Mouse (Mus musculus) limb, embryonic 11.5 days (tissue): Measurements from ENCODE around the gene St6galnac3. TPM values are rescaled to one million over a fixed set of nuclear protein-coding genes. Genes with fewer than 3 reads are reported as not detected.

Experiments
- ATAC-seq: fragments of 200-750 bp; cut with Nextera tagmentation; 2 replicates; pipeline ENCODE4 v1.8.0; 2017; ENCODE audit warnings: low read depth; ENCODE audit not compliant: insufficient number of reproducible peaks, low FRiP score, low TSS enrichment
- DNase-seq: peaks from one replicate; pipeline ENCODE4 v3.0.0-alpha.2; 2015; ENCODE audit warnings: low spot score
- H3K27ac ChIP-seq: fragments of 300-500 bp; sonication (generic); replicated peaks from 2 replicates; pipeline ENCODE4 v1.5.1; 2014; ENCODE audit warnings: low read depth, mild to moderate bottlenecking, low read length
- H3K27me3 ChIP-seq: fragments of 300-500 bp; sonication (generic); 2 replicates; pipeline ENCODE4 v1.6.1; 2014; ENCODE audit warnings: mild to moderate bottlenecking, low read length, mixed read lengths; ENCODE audit not compliant: control insufficient read depth, insufficient read depth
- H3K36me3 ChIP-seq: fragments of 300-500 bp; sonication (generic); 2 replicates; pipeline ENCODE4 v1.6.1; 2014; ENCODE audit warnings: mild to moderate bottlenecking, low read length, moderate library complexity, mixed read lengths; ENCODE audit not compliant: control insufficient read depth, insufficient read depth
- H3K4me1 ChIP-seq: fragments of 300-500 bp; sonication (generic); 2 replicates; pipeline ENCODE4 v1.6.1; 2014; ENCODE audit warnings: low read length, mixed read lengths; ENCODE audit not compliant: control insufficient read depth, insufficient read depth
- H3K4me2 ChIP-seq: fragments of 300-500 bp; sonication (generic); 2 replicates; pipeline ENCODE4 v1.6.1; 2014; ENCODE audit warnings: low read depth, mild to moderate bottlenecking, moderate library complexity; ENCODE audit not compliant: severe bottlenecking
- H3K4me3 ChIP-seq: fragments of 300-500 bp; sonication (generic); 2 replicates; pipeline ENCODE4 v1.5.1; 2014; ENCODE audit warnings: low read depth, low read length
- H3K9ac ChIP-seq: fragments of 300-500 bp; sonication (generic); 2 replicates; pipeline ENCODE4 v1.6.1; 2014; ENCODE audit warnings: mild to moderate bottlenecking, low read length
- H3K9me3 ChIP-seq: fragments of 300-500 bp; sonication (generic); 2 replicates; pipeline ENCODE4 v1.6.1; 2016; ENCODE audit warnings: low read length; ENCODE audit not compliant: control insufficient read depth
- WGBS: fragments of 180-500 bp; shearing (Covaris S2); extraction: QIAGEN DNeasy Blood & Tissue Kit; methylation state at CpG from one replicate; pipeline ENCODE4 v1.1.7; 2014; 5-methylcytosine and 5-hydroxymethylcytosine counted together
- polyA plus RNA-seq: library from polyadenylated mRNA; unstranded; fragments of >200 nt; fragmentation: Nextera tagmentation; extraction: Ambion mirVana; gene quantifications from 2 replicates; pipeline ENCODE4 v1.2.1, GENCODE M21; 2014

Gene St6galnac3
- polyA plus RNA-seq, 1 experiment from 2014 or later, result 51.2 TPM

DNA sequence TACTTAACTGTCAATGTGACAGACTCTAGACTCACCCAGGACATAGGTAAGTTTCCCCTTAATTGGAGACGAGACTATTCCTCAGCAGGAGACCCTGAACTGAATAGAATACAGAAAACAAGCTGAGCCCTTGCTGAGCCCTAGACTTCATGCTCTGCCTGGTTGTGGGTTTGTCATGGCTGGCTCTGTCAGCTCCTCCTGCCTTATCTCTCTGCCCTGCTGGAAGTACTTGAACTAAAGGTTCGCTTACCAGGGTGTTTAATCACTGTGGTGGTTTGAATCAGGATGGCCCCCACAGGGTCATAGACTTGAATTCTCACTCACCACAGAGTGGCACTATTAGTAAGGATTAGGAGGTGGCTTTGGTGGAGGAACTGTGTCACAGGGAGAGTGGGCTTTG, 125.8 kb downstream of the St6galnac3 start:
- 0 out of 2 replicates have a peak, but pooled peaks cover 2% of the 10 kb centered on the region for H3K4me1 ChIP-seq
- no peak overlapping the region for H3K9ac ChIP-seq
- no peak overlapping the region for H3K4me2 ChIP-seq
- no peaks in the 10 kb centered on the region for H3K27me3 ChIP-seq
- DNase-seq, result no peak
- H3K4me3 ChIP-seq, result no peak overlapping the region
- ATAC-seq, result no peak
- WGBS, result 66% methylated on average over 2 of the region's 2 CpGs
- no peaks in the 10 kb centered on the region for H3K36me3 ChIP-seq
- no peaks in the 10 kb centered on the region for H3K9me3 ChIP-seq
- no peak overlapping the region for H3K27ac ChIP-seq

DNA sequence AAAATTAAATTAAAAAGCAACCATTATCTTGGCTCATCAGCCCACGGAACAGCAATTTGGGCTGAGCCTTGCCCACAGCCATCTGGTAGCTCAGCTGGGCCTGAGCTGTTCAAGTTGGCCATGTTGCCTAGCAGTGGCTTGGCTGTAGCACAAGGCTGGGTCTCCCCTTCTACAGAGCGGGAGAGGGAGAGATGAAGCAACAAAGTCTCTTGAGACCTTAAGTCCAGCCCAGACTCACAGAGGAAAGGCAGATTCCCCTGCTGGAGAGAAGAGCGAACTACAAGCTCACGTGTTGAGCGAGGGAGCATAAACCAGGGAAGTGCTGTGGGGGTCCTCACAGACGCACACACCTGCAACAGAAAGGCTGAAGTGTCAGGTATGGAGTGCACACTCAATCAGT, 126.3 kb downstream of the St6galnac3 start:
- WGBS, result 89% methylated on average over 6 of the region's 6 CpGs
- Histone ChIP-seq H3K4me2 (no peak overlapping the region), H3K9ac (no peak overlapping the region)

DNA sequence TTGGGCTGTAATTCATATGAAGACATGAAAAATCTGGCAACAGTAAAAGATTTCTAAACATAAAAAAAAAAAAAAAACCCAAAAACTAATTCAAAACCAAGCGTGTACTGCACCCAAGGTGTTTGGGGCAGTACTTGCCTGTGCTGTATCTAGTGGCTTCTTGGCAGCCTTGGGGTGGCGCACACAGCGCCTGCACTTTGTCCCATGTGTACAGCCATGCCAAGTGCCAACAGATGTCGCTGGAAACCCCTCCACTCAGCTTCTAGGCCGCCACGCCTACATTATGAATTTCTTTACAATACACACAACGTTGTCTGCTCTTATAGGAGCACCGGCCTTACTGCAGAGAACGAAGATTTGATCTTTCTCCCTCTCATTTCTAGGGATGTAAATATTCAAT, 130.4 kb downstream of the St6galnac3 start:
- 88% methylated on average over 9 of the region's 9 CpGs for whole genome bisulfite sequencing
- ATAC-seq, result no peak
- DNase-seq, result no peak
- Histone ChIP-seq H3K4me3 (no peak overlapping the region), H3K36me3 (no peaks in the 10 kb centered on the region), H3K9ac (no peak overlapping the region), H3K9me3 (no peaks in the 10 kb centered on the region), H3K4me1 (peaks cover 11% of the 10 kb centered on the region; the same call in 1 of the 2 replicates), H3K27ac (no peak overlapping the region), H3K27me3 (no peaks in the 10 kb centered on the region), H3K4me2 (no peak overlapping the region)

More for the DNA sequence above, 126.3 kb downstream of the St6galnac3 start:
- Histone ChIP-seq H3K4me1 (0 out of 2 replicates have a peak, but pooled peaks cover 2% of the 10 kb centered on the region), H3K4me3 (no peak overlapping the region), H3K36me3 (no peaks in the 10 kb centered on the region), H3K27me3 (no peaks in the 10 kb centered on the region), H3K9me3 (no peaks in the 10 kb centered on the region), H3K27ac (no peak overlapping the region)
- DNase-seq (no peak), ATAC-seq (no peak)

DNA sequence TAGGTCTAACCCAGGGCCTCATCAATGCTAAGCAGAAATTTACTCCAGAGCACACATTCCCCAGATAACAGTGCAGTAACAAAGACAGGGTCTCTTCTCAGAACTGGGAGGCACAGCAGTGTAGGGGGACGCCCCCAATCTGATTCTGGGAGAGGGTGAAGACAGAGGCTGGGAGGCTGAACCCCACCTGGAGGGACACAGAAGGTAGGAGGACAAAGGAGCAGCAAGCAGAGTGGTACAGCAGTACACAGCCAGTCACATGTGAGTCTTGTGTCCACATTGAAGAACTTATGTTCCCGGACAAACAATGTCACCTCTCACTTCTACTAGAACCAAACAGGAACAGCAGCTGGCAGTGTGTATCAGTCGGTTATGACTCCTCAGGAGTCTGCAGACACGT, 131.0 kb downstream of the St6galnac3 start:
- 86% methylated on average over 4 of the region's 4 CpGs for WGBS
- no peak for ATAC-seq
- peaks cover 11% of the 10 kb centered on the region; the same call in 1 of the 2 replicates for H3K4me1 ChIP-seq

DNA sequence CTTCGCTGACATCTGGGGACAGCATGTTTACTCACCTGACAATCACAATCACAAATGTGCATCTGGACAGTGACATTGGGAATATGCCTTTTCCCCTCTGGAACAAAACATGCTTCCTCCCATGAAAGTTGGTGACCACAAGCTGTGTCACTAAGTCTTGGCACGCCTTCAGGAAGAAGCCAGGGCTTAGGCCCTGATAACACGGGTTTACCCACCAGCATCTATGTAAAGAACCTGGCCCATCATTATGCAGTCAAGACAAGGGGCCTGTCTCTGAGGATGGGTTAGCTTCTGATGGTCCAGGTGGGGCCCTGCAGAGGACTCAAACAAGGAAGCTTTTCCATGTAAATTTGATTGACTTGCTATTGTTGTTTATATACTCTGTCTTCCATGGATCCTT, 131.9 kb downstream of the St6galnac3 start:
- Histone ChIP-seq H3K27ac (no peak overlapping the region), H3K9ac (no peak overlapping the region), H3K9me3 (no peaks in the 10 kb centered on the region), H3K4me2 (no peak overlapping the region), H3K4me1 (peaks cover 11% of the 10 kb centered on the region; the same call in 1 of the 2 replicates), H3K27me3 (no peaks in the 10 kb centered on the region), H3K4me3 (no peak overlapping the region), H3K36me3 (no peaks in the 10 kb centered on the region)
- no peak for ATAC-seq
- DNase-seq, result no peak
- WGBS, result 86% methylated on average over 3 of the region's 3 CpGs

More for the DNA sequence above, 131.0 kb downstream of the St6galnac3 start:
- no peaks in the 10 kb centered on the region for H3K9me3 ChIP-seq
- H3K27me3 ChIP-seq, result no peaks in the 10 kb centered on the region
- H3K9ac ChIP-seq, result no peak overlapping the region
- H3K4me2 ChIP-seq, result no peak overlapping the region
- no peak for DNase-seq
- H3K27ac ChIP-seq, result no peak overlapping the region
- no peaks in the 10 kb centered on the region for H3K36me3 ChIP-seq
- no peak overlapping the region for H3K4me3 ChIP-seq

DNA sequence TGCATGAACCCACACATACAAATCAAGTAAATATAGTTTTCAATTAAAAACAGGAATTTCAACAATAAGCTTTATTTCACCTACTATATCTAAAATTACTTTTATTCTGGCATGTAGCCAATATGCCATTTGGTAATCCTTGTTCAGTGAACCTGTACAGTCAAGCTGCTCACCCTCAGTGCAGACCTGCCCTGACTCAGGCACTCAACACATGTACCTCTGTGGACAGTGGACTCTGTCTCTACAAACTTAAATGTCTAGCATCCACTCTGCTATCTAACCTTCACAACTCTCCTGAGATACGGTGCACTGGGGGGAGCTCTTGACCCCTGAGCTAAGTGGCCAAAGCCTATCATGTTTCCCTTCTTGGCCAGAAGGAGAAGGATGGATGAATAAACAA, 137.4 kb downstream of the St6galnac3 start:
- Histone ChIP-seq H3K4me2 (no peak overlapping the region), H3K4me3 (no peak overlapping the region), H3K27me3 (no peaks in the 10 kb centered on the region), H3K36me3 (no peaks in the 10 kb centered on the region), H3K9me3 (no peaks in the 10 kb centered on the region), H3K27ac (no peak overlapping the region), H3K9ac (no peak overlapping the region), H3K4me1 (peaks cover 14% of the 10 kb centered on the region; the same call in 1 of the 2 replicates)
- no peak for ATAC-seq
- DNase-seq, result no peak
- WGBS, result 67% methylated on average over 1 of the region's 1 CpGs

DNA sequence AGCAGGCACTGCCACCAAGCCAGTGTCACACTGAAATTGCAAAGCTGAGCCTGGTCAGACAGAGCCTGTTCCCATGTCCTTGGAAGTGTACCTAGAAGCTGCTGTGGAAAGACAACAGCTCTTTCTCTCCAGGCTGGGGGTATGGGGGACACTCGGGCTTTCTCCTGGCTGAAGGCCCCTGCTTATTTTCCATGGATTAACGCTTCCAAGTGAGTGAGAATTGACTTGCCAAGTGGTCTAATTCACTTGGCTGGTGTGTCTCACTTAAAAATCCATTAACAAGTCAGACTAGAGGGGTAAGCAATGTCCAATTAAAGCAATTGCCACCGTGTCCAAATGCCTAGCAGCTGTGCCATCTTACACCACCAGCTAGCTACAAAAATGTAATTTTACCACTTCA, 140.1 kb downstream of the St6galnac3 start:
- H3K27me3 ChIP-seq, result no peaks in the 10 kb centered on the region
- 0 out of 2 replicates have a peak, but pooled peaks cover 5% of the 10 kb centered on the region for H3K4me1 ChIP-seq
- H3K9me3 ChIP-seq, result no peaks in the 10 kb centered on the region
- H3K4me2 ChIP-seq, result no peak overlapping the region
- no peak overlapping the region for H3K9ac ChIP-seq
- no peak overlapping the region for H3K27ac ChIP-seq
- H3K4me3 ChIP-seq, result no peak overlapping the region
- ATAC-seq (no peak), DNase-seq (no peak)
- no peaks in the 10 kb centered on the region for H3K36me3 ChIP-seq
- WGBS, result 48% methylated on average over 3 of the region's 3 CpGs

DNA sequence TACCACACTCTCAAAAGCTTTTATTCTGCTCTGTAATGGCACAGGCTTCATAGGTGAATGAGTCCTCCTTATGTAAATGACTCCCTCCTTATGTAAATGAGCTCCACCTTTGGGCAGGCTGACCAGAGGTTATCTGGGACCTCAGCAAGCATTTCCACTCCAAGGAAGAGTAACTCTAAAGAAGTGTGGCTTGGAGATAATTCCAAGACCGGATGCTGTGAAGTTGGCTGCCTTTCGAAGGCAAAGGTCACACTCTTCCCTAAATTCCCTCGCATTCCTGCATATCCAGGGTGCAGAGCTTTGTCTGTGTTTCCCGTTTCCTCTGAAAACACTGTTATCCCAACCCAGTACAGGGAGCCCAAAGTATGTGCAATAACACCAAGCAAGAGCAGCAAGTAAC, 142.9 kb downstream of the St6galnac3 start:
- Histone ChIP-seq H3K9me3 (no peaks in the 10 kb centered on the region), H3K4me2 (no peak overlapping the region), H3K27me3 (no peaks in the 10 kb centered on the region), H3K9ac (no peak overlapping the region), H3K4me1 (0 out of 2 replicates have a peak, but pooled peaks cover 5% of the 10 kb centered on the region), H3K4me3 (no peak overlapping the region), H3K27ac (no peak overlapping the region), H3K36me3 (no peaks in the 10 kb centered on the region)
- WGBS, result 53% methylated on average over 4 of the region's 4 CpGs
- DNase-seq (no peak), ATAC-seq (no peak)

DNA sequence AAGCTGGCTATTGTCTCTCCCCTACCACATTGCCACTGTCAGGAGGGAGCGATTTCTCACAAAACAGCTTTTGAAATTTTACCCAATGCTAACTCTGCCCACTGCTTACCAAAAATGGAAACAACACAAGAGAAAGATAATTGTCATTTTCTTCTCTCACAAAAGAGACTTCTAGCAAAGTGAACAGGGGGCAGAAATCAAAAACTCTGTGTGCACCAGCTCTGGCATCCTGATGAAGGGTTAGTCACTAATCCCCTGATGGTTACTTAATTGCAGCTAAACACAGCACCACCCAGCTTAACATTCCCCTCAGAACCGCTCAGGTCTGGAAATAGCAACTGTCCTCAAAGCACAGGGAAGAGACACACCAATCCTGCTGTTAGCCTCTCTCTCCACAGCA, 144.3 kb downstream of the St6galnac3 start:
- no peaks in the 10 kb centered on the region for H3K9me3 ChIP-seq
- ATAC-seq, result no peak
- no peaks in the 10 kb centered on the region for H3K4me1 ChIP-seq
- 57% methylated on average over 2 of the region's 2 CpGs for WGBS
- no peak overlapping the region for H3K9ac ChIP-seq
- no peak overlapping the region for H3K4me3 ChIP-seq
- no peak overlapping the region for H3K4me2 ChIP-seq
- H3K36me3 ChIP-seq, result no peaks in the 10 kb centered on the region
- no peaks in the 10 kb centered on the region for H3K27me3 ChIP-seq
- no peak overlapping the region for H3K27ac ChIP-seq
- no peak for DNase-seq
